Mouse (Mus musculus): ENCODE results near the gene Olfr1318. TPM values are rescaled to one million over a fixed set of nuclear protein-coding genes. Genes with fewer than 3 reads are reported as not detected.

Gene Olfr1318
- total RNA-seq (2021), result not detected

- no peak for DNase-seq
These were observed at the start of gene Olfr1318 for GRCm38 (mm10) chr2:112153898-112154297. Gene Olfr1318, plus strand, starts transcription at chr2:112154198.

GRCm38 (mm10) chr2:112115340-112115739 is 38.7 kb upstream of the Olfr1318 start, which contains the start of gene Olfr1315-ps1:
Gene Olfr1315-ps1, minus strand, starts transcription at chr2:112115440.
- DNase-seq, result no peak

- no peak for DNase-seq
These were observed 19.1 kb upstream of the Olfr1318 start, which contains the start of gene Olfr1316 for GRCm38 (mm10) chr2:112134877-112135276. Gene Olfr1316, minus strand, starts transcription at chr2:112134977.

GRCm38 (mm10) chr2:112140029-112140428 is 14.0 kb upstream of the Olfr1318 start, which contains the start of gene Olfr1317:
Gene Olfr1317, plus strand, starts transcription at chr2:112140329.
- no peak for DNase-seq

GRCm38 (mm10) chr2:112196859-112197258 is 42.9 kb downstream of the Olfr1318 start:
- DNase-seq, result peak; percentile 42

- no peak for DNase-seq
These were observed 49.1 kb downstream of the Olfr1318 start for GRCm38 (mm10) chr2:112203056-112203455.

Other genes with a start within 250 kb of the Olfr1318 start
- gene Olfr1306, start 237.9 kb upstream of the Olfr1318 start, total RNA-seq (2021), result not detected
- gene Olfr1307, start 204.8 kb upstream of the Olfr1318 start, total RNA-seq (2021), result under 1 TPM in 1 of 2 experiments, not detected in 1; 0.02 TPM
- not detected for gene Olfr1308, start 189.3 kb upstream of the Olfr1318 start, total RNA-seq (2021)
- not detected for gene Olfr1309, start 163.9 kb upstream of the Olfr1318 start, total RNA-seq (2021)
- not detected for gene Olfr1310, start 141.5 kb upstream of the Olfr1318 start, total RNA-seq (2021)
- gene Olfr1311, start 129.8 kb upstream of the Olfr1318 start, total RNA-seq (2021), result not detected
- not detected for gene Olfr1312, start 104.0 kb upstream of the Olfr1318 start, total RNA-seq (2021)
- not detected for gene Olfr1313, start 76.4 kb upstream of the Olfr1318 start, total RNA-seq (2021)
- gene Olfr1314, start 57.4 kb upstream of the Olfr1318 start, total RNA-seq (2021), result not detected
- gene Olfr1315-ps1, start 38.8 kb upstream of the Olfr1318 start, total RNA-seq (2021), result not detected
- not detected for gene Olfr1316, start 19.2 kb upstream of the Olfr1318 start, total RNA-seq (2021)
- gene Olfr1317, start 13.9 kb upstream of the Olfr1318 start, total RNA-seq (2021), result not detected
- 1 to 10 TPM; 6.6 to 7.7 TPM for gene Lpcat4, start 85.3 kb downstream of the Olfr1318 start, total RNA-seq (2021)
- not detected for gene Nutm1, start 105.1 kb downstream of the Olfr1318 start, total RNA-seq (2021)
- 10 to 100 TPM; 64.1 to 65.4 TPM for gene Nop10, start 107.7 kb downstream of the Olfr1318 start, total RNA-seq (2021)
- gene Slc12a6, start 111.6 kb downstream of the Olfr1318 start, total RNA-seq (2021), result 10 to 100 TPM; 35.5 to 36.5 TPM
- gene Gm21985, start 112.1 kb downstream of the Olfr1318 start, total RNA-seq (2021), result not detected
- 10 to 100 TPM; 57.4 to 61.0 TPM for gene Emc4, start 213.8 kb downstream of the Olfr1318 start, total RNA-seq (2021)
- 10 to 100 TPM; 12.5 to 12.6 TPM for gene Katnbl1, start 225.0 kb downstream of the Olfr1318 start, total RNA-seq (2021)

Data from heart, postnatal 4 days (tissue).